Mouse (Mus musculus) retina, postnatal 7 days (tissue): Measurements from ENCODE around the gene Gimap7.

Experiments used
- DNase-seq: peaks from one replicate; pipeline ENCODE4 v3.0.0-alpha.2; 2012; ENCODE audit warnings: low read depth, low spot score

The Gimap7 gene

GRCm38 (mm10) chr6:48741273-48741672 lies 22.9 kb downstream of the Gimap7 start:
- DNase-seq: no peak

GRCm38 (mm10) chr6:48741711-48742206 lies 23.3 kb downstream of the Gimap7 start:
- DNase-seq: no peak

GRCm38 (mm10) chr6:48742422-48743351 lies 24.3 kb downstream of the Gimap7 start:
- no peak for DNase-seq

- DNase-seq: no peak
These were observed 27.1 kb downstream of the Gimap7 start for GRCm38 (mm10) chr6:48745490-48745889.

- DNase-seq: peak; percentile 5
These were observed 27.8 kb downstream of the Gimap7 start, which contains the start of gene Gimap5 for GRCm38 (mm10) chr6:48745959-48746889. TSS of gene Gimap5 (plus strand) at chr6:48746197.

GRCm38 (mm10) chr6:48747091-48747966 lies 28.9 kb downstream of the Gimap7 start:
- no peak for DNase-seq

- DNase-seq: no peak
These were observed 45.3 kb downstream of the Gimap7 start for GRCm38 (mm10) chr6:48763567-48764270.

GRCm38 (mm10) chr6:48764496-48764895 lies 46.1 kb downstream of the Gimap7 start:
- DNase-seq: no peak

GRCm38 (mm10) chr6:48768178-48768869 lies 49.9 kb downstream of the Gimap7 start:
- no peak for DNase-seq

- no peak for DNase-seq
These were observed 50.5 kb downstream of the Gimap7 start for GRCm38 (mm10) chr6:48768933-48769332.

- DNase-seq: no peak
These were observed 52.3 kb downstream of the Gimap7 start, which contains the start of gene Gimap3 for GRCm38 (mm10) chr6:48770696-48771095. TSS of gene Gimap3 (minus strand) at chr6:48770851.

- DNase-seq: peak; percentile 51
These were observed 53.6 kb downstream of the Gimap7 start for GRCm38 (mm10) chr6:48772030-48772429.
